Mouse (Mus musculus): ENCODE measurements around the gene Trim26. TPM values are rescaled to one million over a fixed set of nuclear protein-coding genes. Genes with fewer than 3 reads are reported as not detected.
A peak's percentile ranks its signal among the peaks of the same experiment; 100 is the strongest.
"Not testable (repeated sequence)": the region's sequence is repeated elsewhere in the genome, so short reads cannot be mapped to it uniquely, and the experiment has no call there.

Trim26 gene
- total RNA-seq, 4 experiments from 2014 or later: 60.6 to 88.8 (median 74.4) TPM

DNA sequence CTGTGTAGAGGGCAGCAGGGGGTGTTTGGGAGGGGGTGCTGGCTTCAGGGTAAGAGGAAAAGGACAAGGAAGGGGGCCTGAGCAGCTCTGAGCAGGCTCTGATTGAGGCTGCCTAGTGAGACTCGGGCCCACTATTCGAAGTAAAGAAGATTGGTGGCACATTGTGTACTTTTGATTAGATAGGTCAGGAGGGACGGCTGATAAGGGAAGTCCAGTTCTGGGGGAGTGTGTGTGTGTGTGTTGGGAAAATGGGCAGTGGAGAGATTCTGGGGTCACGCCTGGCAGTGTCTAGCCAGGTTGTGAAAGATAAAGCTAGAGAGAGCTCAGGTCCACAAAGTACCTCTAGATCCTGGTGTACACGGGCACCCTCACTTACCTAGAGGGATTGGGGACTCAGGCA is 14.7 kb downstream of the Trim26 start:
- no peak for DNase-seq

DNA sequence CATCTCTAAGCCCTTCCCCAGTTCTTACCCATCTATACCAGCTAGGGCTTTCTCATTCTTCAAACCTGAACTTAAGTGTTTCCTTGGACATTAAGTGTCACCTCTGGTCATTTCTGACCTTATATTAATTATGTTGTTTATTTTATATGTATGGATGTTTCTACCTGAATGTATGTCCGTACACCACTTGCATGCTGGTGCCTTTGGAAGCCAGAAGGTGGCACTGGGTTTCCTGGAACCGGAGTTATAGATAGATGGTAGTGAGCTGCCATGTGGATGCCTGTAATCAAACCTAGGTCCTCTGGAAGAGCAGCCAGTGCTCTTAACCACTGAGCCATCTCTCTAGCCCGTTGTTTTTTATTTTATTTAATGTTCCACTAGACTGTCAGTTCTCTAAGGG is 18.6 kb downstream of the Trim26 start:
- no peak for DNase-seq

DNA sequence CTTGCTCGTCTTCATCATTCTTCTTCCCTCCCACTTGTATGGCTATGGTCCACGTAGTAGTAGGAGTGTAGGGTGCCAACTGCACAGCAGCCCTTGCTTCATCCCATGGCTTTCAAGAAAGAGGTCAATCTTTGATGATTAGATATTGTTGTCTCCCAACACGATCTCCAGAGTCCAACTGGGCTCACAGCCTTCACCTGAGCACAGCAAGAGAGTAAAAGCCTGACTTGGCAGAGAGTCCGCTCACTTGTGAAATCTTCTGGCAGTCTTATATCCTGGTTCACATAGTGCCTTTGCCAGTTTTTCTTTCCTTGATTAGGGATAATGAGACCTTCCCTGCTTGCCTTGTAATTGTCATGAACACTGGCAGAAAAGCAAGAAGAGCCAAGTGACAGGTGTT is 19.3 kb downstream of the Trim26 start:
- DNase-seq: no peak

DNA sequence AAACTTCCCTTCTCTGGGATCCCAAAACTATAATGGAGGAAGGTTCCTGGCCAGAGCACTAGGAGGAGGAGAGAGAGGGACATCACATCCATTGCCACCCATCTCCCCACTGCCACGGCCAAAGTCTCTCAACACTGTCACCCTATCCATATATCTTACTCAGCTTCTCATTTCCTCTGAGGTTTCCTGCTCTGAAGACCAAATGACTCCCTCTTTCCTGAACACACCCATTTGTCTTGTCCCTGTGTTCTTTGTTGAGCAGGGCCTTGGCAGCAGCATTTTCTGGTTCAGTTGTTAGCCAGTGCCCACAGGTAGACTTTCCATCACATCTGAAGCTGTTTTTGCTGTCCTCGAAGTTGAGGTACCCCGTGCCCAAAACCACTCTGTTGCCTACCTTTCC is 21.2 kb downstream of the Trim26 start:
- no peak for DNase-seq

DNA sequence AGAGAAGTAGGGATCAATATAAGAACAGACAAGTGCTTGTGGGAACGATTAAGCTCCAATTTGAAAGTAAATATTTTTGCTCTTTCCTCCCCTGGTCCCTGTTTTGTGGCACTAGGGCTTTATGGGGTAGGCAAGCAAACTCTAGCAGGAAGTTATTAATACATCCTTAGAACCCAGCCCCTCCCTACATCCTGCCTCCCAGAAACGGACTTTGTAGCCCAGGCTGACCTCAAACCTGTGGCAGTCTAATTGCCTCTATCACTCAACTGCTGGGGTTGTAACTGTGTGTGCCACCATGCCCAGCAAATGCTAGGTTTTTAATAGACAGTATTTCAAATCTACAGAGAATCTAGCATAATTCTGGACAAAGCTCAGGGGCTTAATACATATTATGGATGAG is 24.7 kb downstream of the Trim26 start:
- no peak for DNase-seq

DNA sequence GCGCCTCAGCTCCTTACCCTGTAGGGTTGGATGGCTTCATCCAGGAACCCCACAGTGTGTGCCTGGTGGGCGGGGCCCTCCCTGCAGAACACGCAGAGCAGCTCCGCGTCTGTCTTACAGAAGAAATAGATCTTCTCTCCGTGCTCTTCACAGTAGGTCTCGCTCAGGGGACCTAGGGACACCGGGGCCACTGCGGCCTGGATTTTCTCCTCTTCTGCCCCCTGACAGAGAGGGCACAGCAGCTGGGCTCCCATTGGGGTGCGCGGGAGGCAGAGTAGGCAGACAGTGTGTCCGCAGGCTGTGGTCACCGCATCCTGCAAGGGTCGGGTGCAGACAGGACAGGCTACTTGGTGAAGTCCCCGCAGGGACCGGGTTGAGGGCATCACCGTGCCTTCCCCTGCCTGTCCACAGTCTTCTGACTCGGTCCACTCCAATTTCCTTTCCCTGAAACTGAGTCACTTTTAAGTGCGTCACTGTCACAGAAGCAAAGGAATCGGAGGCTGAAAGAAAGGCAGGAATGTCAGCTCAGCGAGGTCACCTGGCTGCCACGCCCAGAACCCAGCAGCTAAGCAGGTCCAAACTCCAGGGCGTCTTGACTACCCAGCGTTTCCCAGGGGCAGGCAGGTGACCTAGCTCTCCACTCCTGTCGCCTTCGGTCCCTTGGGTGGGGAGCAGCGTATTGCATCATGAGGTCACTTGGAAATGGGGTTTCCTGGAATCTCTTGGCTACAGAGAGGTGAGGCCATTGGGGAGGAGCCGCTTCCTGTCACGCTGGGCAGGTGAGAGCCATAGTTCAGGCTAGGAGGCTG is 30.0 kb downstream of the Trim26 start, which contains the start of gene Trim15:
Gene Trim15 (minus strand): TSS at position 492 of the 809 bp plus-strand sequence.
- no peak for DNase-seq

DNA sequence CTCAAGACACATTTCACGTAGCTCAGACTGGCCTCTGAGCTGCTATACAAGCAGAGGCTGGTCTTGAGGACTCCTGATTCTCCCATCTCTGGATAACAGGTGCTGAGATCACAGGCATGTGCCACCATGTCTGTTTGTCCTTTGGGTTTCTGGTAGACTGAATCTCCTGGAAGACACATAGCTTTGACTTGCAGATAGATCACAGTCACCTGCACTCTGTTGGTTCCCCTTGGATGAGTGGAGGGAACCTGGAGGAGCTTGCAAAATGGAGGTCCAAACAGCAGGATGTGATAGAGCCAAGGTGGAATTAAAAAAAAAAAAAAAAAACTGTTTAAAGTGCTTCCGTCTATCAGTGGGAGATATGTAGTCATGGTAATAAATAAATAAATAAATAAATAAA is 31.9 kb downstream of the Trim26 start:
- DNase-seq: no peak

DNA sequence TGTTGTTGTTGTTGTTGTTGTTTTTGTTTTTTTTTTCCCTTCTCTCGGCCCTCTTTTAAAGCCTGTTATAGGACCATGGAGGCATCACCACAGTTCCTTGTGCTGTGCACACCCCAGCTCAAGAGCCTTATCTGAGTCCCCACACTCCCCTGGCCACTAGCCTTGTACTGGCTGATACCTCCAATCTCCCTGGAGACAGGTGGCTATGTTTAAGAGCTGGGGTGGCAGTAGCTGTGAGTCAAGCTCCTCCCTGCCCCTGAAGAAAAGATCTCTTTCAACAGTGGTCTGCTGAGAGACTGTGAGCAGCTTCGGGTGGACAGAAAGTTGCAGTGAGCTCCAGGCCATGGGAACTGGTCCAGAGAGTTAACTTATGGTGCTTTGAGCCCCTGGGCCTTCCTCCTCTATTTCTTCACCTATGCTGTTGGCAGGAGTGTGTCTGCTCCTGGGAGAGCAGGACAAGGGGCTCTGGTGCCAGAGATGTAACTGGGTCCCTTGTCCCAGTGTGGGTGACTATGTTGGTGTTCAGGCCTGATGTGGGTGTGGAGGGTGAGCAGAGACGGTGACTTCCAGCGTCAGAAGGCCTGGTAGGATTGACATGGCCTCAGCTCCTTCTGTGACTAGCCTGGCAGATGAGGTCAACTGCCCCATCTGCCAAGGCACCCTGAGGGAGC is 32.5 kb downstream of the Trim26 start, which contains the start of gene Trim10:
Gene Trim10 (plus strand): TSS at position 291 of the 671 bp plus-strand sequence.
- no peak for DNase-seq

DNA sequence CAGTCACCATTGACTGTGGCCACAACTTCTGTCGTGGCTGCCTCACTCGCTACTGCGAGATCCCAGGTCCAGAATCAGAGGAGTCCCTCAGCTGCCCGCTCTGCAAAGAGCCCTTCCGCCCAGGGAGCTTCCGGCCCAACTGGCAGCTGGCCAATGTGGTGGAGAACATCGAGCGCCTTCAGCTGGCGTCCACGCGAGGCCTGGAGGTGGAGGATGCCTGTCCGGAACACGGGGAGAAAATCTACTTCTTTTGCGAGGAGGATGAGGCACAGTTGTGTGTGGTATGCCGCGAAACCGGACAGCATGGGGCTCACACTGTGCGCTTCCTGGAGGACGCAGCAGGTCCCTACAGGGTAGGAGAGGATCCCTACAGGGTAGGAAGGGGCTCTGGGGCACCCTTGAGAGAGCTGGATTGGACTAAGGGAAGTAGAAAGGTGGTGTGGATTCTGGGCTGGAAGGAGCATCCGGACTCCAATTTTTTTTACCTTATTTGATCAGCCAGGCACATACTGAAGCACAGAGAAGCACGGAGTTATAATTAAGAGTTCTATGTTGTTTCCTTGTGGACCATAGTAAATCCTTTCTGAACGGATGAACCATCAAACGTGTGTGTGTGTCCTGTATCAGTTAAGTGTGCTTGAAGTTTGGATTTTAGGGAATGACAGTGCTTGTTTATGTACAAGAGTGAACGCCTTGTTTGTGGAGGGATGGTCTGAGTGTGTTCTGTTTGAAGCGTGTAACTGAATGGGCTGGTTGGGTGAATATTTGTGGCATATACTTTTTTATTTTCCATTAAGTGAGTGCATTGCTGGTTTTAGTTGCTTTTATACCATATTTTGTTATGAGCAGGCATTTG is 33.2 kb downstream of the Trim26 start:
- DNase-seq: no peak

DNA sequence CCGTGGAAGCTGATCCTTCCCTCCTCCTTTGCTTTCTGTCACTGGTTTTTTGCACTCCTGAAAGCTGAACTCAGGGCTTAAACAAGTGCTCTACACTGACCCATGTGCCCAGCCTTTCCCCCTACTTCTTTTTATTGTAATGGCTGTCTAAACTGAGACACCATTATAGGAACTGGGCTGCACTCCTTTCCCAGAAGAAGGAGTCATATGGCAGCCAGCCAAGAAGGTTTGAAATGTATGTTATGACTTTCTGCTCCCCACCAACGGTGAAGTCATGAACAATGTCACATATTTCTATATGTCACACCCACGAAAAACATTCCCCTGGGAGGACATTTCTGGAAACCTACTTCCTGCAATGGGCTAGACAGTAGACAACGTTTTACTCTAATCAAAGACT is 37.7 kb downstream of the Trim26 start:
- DNase-seq: no peak

DNA sequence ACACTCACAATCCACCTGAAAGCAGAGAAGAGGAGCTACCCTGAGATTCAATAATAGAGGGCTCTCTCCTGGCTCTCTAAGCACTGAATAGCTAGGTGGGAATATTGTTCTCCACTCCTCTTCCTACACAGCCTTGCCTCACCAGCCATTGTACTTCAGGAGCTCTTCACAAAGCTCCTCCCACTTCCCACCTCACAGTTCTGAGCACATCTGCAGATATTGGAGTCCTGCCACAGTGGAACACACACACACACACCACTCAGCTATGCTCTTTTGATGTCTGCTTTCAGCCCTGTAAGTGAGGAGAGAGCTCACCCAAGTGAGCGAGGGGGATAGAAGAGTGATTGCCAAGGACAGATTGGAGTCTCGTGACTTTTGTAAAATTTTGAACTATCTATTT is 46.4 kb downstream of the Trim26 start:
- DNase-seq: no peak

DNA sequence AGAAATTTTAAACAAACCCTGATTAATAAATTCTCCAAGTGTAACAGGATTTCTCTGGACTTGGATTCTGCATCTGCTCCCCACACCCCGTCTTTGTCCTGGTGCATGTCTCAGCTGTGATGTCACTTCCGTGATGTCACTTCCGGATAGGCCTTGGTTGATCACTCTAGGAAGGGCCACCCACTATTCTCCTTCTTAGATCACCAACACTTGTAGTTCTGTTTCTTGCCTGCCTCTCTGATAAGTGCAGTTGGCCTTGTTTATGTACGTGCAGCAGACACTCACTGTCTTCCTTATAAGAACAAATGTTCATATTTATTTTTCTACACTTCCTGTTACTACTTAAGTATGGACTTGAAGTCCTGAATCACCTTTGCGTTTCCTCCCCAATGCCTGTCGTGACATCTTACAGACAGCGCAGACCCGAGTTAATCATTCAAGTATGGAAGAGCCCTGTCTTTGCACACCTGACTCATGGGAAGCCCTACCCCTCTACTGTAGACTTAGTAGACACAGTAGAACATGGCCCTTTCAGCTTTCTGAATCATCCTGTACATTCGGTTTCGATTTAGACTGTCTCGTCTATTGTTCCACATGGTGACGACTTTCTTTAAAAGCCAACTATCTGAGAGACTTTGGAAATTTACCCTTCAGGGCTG is 48.3 kb downstream of the Trim26 start:
- DNase-seq: no peak

DNA sequence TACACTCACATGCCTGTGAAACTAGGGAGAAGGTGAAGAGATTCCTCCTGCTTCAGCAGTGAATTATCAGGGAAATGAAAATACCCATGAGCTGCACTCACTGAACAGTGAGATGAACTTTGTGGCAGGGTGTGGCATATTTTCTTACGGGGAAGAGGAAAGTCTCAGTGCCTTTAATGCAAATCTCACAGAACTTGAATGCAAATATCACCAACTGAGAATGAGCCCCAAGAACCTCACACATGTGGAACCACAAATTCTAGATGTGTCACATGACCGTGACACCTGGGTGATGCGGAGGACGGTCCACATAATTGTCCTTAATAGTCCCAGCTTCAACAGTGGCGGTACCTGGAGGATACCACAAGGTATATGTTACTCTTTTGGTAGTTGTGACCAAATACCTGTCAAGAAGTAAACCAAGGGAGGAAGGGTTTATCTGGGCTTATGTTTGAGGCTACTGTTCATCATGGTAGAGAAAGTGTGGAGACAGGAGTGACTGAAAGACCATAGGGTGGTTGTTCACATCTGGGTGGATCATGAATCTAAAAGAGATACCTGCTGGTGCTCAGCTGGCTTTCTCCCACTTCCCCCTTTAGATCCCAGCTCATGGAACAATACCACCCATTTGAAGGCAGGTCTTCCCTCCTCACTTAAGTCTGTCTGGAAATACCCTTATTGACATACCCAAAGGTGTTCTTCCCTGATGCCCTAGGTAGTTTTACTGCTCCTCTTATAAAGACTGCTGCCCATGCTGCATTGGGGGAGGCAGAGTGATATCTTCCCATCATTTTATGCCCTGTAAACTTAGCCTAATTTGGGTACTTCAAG is 53.4 kb downstream of the Trim26 start, which contains the start of gene Trim40:
Gene Trim40 (minus strand): TSS at position 51 of the 831 bp plus-strand sequence.
- no peak for DNase-seq

DNA sequence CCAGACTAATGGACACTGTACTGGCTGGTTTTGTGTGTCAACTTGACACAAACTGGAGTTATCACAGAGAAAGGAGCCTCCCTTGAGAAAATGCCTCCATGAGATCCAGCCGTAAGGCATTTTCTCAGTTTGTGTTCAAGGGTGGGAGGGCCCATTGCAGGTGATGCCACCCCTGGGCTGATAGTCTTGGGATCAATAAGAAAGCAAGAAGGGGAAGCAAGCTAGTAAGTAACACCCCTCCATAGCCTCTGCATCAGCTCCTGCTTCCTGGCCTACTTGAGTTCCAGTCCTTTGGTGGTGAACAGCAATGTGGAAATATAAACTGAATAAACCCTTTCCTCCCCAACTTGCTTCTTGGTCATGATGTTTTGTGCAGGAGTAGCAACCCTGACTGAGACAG is 54.6 kb downstream of the Trim26 start:
- DNase-seq: not testable (repeated sequence)

DNA sequence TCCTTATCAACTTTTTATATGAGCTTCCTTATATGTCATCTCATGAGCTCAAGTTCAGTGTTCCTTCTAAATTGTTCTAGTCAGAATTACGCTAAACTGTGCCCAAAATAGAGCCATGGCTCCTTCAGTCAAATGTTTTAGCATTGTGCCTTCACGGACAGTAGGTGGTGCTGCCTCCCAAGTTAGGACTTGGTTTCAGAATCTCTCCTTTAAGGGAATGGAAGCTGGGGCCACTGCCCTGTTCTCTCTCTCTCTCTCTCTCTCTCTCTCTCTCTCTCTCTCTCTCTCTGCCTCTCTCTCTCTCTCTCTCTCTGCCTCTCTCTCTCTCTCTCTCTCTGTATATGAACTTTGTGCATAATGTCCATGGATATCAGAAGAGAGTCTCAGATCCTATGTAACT is 55.4 kb downstream of the Trim26 start:
- peak; percentile 6 for DNase-seq

DNA sequence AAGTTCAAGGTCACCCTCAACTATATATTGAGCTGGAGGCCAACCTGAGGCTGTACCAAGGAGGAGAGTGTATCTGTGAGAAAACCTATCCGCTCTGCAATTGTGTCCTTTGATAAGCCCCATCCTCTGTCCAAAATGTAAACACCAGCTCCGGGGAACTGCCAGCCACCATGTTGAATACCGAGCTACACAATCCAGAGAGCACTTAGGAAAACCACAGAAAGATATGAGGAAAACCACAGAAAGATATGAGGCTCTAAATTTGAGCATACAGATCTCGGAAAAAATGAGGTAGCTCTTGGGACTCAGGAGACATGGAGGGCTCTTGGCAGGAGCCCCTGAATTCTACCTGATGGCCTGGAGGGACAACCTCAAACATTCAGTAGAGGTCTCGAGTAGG is 56.5 kb downstream of the Trim26 start:
- DNase-seq: no peak

DNA sequence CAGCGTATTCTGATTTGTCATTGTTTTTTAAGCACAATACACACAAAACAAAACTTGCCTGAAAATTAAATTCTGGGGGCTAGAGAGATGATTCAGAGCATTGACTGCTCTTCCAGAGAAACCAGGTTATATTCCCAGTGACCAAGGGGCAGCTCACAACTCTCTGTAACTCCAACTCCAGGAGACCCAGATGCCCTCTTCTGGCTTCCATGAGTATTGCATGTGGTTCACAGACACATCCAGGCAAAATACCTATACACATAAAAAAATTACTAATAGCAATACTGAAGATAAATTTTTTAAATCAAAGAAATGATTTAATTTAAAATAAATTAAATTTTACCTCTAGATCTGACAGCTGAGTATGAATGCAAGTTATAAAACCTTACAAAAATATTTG is 59.6 kb downstream of the Trim26 start:
- no peak for DNase-seq

DNA sequence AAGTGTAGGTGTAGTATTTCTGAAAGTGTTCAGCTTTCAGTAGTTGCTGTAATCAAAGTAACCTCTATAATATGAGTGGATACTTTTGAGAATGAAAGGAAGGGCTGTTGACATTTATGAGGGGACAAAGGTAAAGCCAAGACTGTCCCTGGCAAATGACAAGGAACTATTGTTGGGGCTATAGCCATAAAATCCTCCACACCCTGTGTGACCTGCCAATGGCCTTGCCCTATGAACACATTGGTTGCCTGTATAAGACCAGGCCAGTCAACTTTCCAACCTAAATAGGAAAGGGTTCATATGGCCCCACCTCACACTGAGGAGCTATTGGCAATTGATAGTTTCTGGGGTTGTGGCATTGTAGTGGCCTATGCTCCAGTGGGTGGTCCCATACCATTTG is 60.1 kb downstream of the Trim26 start:
- DNase-seq: no peak

DNA sequence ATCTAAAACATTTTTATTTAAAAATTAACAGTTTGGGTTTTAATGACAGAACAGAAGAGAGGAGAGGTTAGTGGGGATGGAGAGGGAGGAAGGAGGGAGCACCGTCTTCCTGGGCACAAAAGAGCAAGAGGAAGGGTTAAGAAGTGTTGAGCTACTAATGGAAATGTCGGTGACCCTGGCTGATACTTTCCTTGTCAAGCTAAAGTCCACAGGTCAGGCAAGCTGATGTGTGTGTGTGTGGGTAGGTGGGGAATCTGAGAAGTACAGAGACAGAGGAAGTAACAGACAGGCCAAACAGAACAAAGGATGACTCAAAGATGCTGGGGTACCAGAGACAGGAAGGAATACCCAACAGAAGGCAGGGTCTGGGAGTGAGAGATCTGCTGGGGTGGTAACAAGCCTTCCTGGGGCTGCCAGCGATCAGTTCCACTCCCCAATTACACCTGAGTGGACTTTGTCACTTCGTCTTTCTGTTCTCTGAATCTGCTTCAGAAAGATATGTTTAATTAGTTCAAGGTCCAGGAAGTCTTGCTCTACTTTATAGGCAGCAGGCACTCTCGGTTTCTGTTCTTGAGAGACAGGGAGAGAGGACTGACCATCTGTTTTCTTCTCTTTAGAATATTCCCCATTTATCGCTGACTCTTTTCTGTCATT is 60.7 kb downstream of the Trim26 start, which contains the start of gene Trim31:
Gene Trim31 (plus strand): TSS at position 567 of the 654 bp plus-strand sequence.
- no peak for DNase-seq

DNA sequence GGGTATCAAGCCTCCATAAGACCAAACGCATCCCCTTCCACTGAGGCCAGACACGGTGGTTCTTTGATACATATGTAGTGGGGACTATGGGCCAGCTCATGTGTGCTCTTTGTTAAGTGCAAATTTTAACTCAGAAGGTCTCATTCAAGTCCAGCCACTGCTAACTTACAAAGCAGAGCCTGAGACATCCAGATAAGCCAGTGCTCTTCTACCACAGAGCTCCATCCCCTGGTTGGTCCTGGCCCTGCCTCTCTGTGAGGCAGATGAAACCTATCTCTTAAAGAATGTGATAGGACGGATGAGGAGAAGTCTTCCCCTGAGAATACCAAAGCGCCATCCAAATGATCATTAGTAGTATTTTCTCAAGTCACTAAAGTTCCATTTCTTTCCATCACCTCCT is 62.4 kb downstream of the Trim26 start:
- DNase-seq: no peak

DNA sequence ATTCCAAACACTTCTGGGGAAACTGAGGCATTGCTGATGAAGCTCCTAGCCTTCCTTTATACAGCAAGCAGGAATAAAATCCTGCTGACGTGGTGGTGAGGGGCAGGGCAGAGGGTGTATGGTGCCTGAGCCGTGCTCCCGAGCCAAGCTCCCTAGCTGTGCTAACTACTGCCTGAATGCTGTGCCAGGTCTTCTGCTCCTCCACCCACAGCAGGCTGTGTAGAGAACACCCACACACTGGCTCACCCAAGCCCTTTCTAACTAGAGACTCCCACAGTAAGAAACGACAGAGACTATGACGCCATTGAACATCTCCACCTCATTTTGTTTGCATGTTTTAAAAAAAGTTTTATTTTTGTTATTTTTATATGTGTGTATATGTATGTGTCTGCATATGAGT is 63.1 kb downstream of the Trim26 start:
- DNase-seq: no peak

Measured in adrenal gland, adult 8-10 months (tissue).